Mouse (Mus musculus): ENCODE measurements around the gene Rnf220.

Rnf220 gene

GRCm38 (mm10) chr4:117341282-117341681 lies 155.6 kb downstream of the Rnf220 start:
- peak; percentile 58 for DNase-seq (ENCODE audit: low read depth)

- DNase-seq (ENCODE audit: low read depth), result peak; percentile 44
Observed at GRCm38 (mm10) chr4:117339796-117340195, 157.1 kb downstream of the Rnf220 start.

- DNase-seq (ENCODE audit: low read depth), result peak; percentile 74
Observed at GRCm38 (mm10) chr4:117330836-117331475, 165.9 kb downstream of the Rnf220 start.

GRCm38 (mm10) chr4:117330132-117330531 lies 166.7 kb downstream of the Rnf220 start:
- no peak for DNase-seq (ENCODE audit: low read depth)

GRCm38 (mm10) chr4:117326915-117327314 lies 169.9 kb downstream of the Rnf220 start:
- DNase-seq (ENCODE audit: low read depth), result no peak

- no peak for DNase-seq (ENCODE audit: low read depth)
Observed at GRCm38 (mm10) chr4:117325076-117325475, 171.8 kb downstream of the Rnf220 start.

- DNase-seq (ENCODE audit: low read depth), result peak; percentile 51
Observed at GRCm38 (mm10) chr4:117323515-117324344, 173.1 kb downstream of the Rnf220 start.

- no peak for DNase-seq (ENCODE audit: low read depth)
Observed at GRCm38 (mm10) chr4:117321011-117321410, 175.8 kb downstream of the Rnf220 start.

- peak; percentile 42 for DNase-seq (ENCODE audit: low read depth)
Observed at GRCm38 (mm10) chr4:117318508-117318907, 178.3 kb downstream of the Rnf220 start.

GRCm38 (mm10) chr4:117317701-117318190 lies 179.1 kb downstream of the Rnf220 start:
- no peak for DNase-seq (ENCODE audit: low read depth)

GRCm38 (mm10) chr4:117316800-117317199 lies 180.1 kb downstream of the Rnf220 start:
- no peak for DNase-seq (ENCODE audit: low read depth)

- no peak for DNase-seq (ENCODE audit: low read depth)
Observed at GRCm38 (mm10) chr4:117314849-117315500, 181.9 kb downstream of the Rnf220 start.

GRCm38 (mm10) chr4:117313085-117313424 lies 183.8 kb downstream of the Rnf220 start:
- DNase-seq (ENCODE audit: low read depth), result no peak

- no peak for DNase-seq (ENCODE audit: low read depth)
Observed at GRCm38 (mm10) chr4:117312416-117313084, 184.3 kb downstream of the Rnf220 start.

- DNase-seq (ENCODE audit: low read depth), result no peak
Observed at GRCm38 (mm10) chr4:117311891-117312290, 185.0 kb downstream of the Rnf220 start.

- DNase-seq (ENCODE audit: low read depth), result no peak
Observed at GRCm38 (mm10) chr4:117309427-117309826, 187.4 kb downstream of the Rnf220 start.

GRCm38 (mm10) chr4:117307270-117307669 lies 189.6 kb downstream of the Rnf220 start:
- no peak for DNase-seq (ENCODE audit: low read depth)

GRCm38 (mm10) chr4:117305461-117305860 lies 191.4 kb downstream of the Rnf220 start:
- DNase-seq (ENCODE audit: low read depth), result no peak

- DNase-seq (ENCODE audit: low read depth), result no peak
Observed at GRCm38 (mm10) chr4:117304239-117305025, 192.4 kb downstream of the Rnf220 start.

GRCm38 (mm10) chr4:117303581-117304238 lies 193.1 kb downstream of the Rnf220 start:
- no peak for DNase-seq (ENCODE audit: low read depth)

Measured in 416B (cell line).